Mouse (Mus musculus): ENCODE results near the gene Tdrd9.
"Not testable (repeated sequence)": the region's sequence is repeated elsewhere in the genome, so short reads cannot be mapped to it uniquely, and the experiment has no call there.

- not testable (repeated sequence) for TF ChIP-seq POLR2A (IDR thresholded peaks at IDR 0.05; ENCODE audit: insufficient read depth, low read depth, low read length); CTCF (IDR thresholded peaks at IDR 0.05)
Measured at GRCm38 (mm10) chr12:111945765-111946655, 25.3 kb upstream of the Tdrd9 start.
